Mouse (Mus musculus) midbrain, embryonic 14.5 days (tissue): Measurements from ENCODE around the gene Avpi1. TPM values are rescaled to one million over a fixed set of nuclear protein-coding genes. Genes with fewer than 3 reads are reported as not detected.

ENCODE experiments used
- ATAC-seq: fragments of 200-750 bp; cut with Nextera tagmentation; 2 replicates; pipeline ENCODE4 v1.8.0; 2017; ENCODE audit warnings: moderate number of reproducible peaks, moderate library complexity; ENCODE audit not compliant: low FRiP score, low TSS enrichment
- DNase-seq: peaks from one replicate; pipeline ENCODE4 v3.0.0-alpha.2; 2015
- H3K27ac ChIP-seq: fragments of 300-500 bp; sonication (generic); replicated peaks from 2 replicates; pipeline ENCODE4 v1.5.1; 2014; ENCODE audit warnings: mild to moderate bottlenecking, low read depth, low read length, moderate library complexity
- H3K27me3 ChIP-seq: fragments of 300-500 bp; sonication (generic); 2 replicates; pipeline ENCODE4 v1.6.1; 2014; ENCODE audit warnings: low read length, control low read depth, mixed read lengths; ENCODE audit not compliant: control insufficient read depth, insufficient read depth
- H3K36me3 ChIP-seq: fragments of 300-500 bp; sonication (generic); 2 replicates; pipeline ENCODE4 v1.6.1; 2014; ENCODE audit warnings: low read length, control low read depth; ENCODE audit not compliant: control insufficient read depth, insufficient read depth
- H3K4me1 ChIP-seq: fragments of 300-500 bp; sonication (generic); 2 replicates; pipeline ENCODE4 v1.6.1; 2014; ENCODE audit warnings: mild to moderate bottlenecking, antibody characterized with exemption, low read length, control low read depth; ENCODE audit not compliant: control insufficient read depth, insufficient read depth
- H3K4me2 ChIP-seq: fragments of 300-500 bp; sonication (generic); 2 replicates; pipeline ENCODE4 v1.6.1; 2014; ENCODE audit warnings: mild to moderate bottlenecking, low read length, moderate library complexity
- H3K4me3 ChIP-seq: fragments of 300-500 bp; sonication (generic); replicated peaks from 2 replicates; pipeline ENCODE4 v1.5.1; 2014; ENCODE audit warnings: low read depth, low read length
- H3K9ac ChIP-seq: fragments of 300-500 bp; sonication (generic); replicated peaks from 2 replicates; pipeline ENCODE4 v1.6.1; 2014; ENCODE audit warnings: mild to moderate bottlenecking, low read length, moderate library complexity
- H3K9me3 ChIP-seq: fragments of 300-500 bp; sonication (generic); 2 replicates; pipeline ENCODE4 v1.6.1; 2016; ENCODE audit warnings: low read length, control low read depth, mixed read lengths; ENCODE audit not compliant: control insufficient read depth
- WGBS: fragments of 180-500 bp; shearing (Covaris S2); extraction: QIAGEN DNeasy Blood & Tissue Kit; methylation state at CpG from one replicate; pipeline ENCODE4 v1.1.7; 2014; 5-methylcytosine and 5-hydroxymethylcytosine counted together
- polyA plus RNA-seq: library from polyadenylated mRNA; unstranded; fragments of >200 nt; fragmentation: Nextera tagmentation; extraction: Ambion mirVana; gene quantifications from 2 replicates; pipeline ENCODE4 v1.2.1, GENCODE M21; 2014

Avpi1 gene
- 5.8 and 6.0 TPM in 2 replicates for polyA plus RNA-seq

GRCm38 (mm10) chr19:42128787-42129508, at the start of gene Avpi1:
TSS of gene Avpi1 (minus strand) at chr19:42129059.
- ATAC-seq (peak; percentile 96), DNase-seq (peak; percentile 96)
- no peak within 1 kb of the TSS for H3K27ac ChIP-seq
- under 1% methylated on average over 54 of the region's 54 CpGs for WGBS
- peaks cover 6% of the 10 kb centered on the region; the same call in 1 of the 2 replicates for H3K27me3 ChIP-seq
- peaks cover 14% of the 10 kb centered on the region for H3K36me3 ChIP-seq
- peak within 1 kb of the TSS; percentile 70 for H3K9ac ChIP-seq
- peaks cover 15% of the 10 kb centered on the region for H3K4me1 ChIP-seq
- no peaks in the 10 kb centered on the region for H3K9me3 ChIP-seq
- peak within 1 kb of the TSS; percentile 59 for H3K4me3 ChIP-seq
- H3K4me2 ChIP-seq: peak within 1 kb of the TSS; percentile 100

GRCm38 (mm10) chr19:42177461-42177860, 48.6 kb upstream of the Avpi1 start:
- Histone ChIP-seq H3K4me1 (no peaks in the 10 kb centered on the region), H3K4me3 (no peak overlapping the region), H3K9ac (no peak overlapping the region), H3K27ac (no peak overlapping the region), H3K9me3 (no peaks in the 10 kb centered on the region), H3K27me3 (no peaks in the 10 kb centered on the region), H3K4me2 (no peak overlapping the region), H3K36me3 (peaks cover 35% of the 10 kb centered on the region)
- ATAC-seq: no peak
- 91% methylated on average over 2 of the region's 2 CpGs for WGBS
- no peak for DNase-seq

- H3K27me3 ChIP-seq: no peaks in the 10 kb centered on the region
- DNase-seq: no peak
Observed at GRCm38 (mm10) chr19:42176841-42177240, 48.0 kb upstream of the Avpi1 start.

GRCm38 (mm10) chr19:42170025-42170969, 41.4 kb upstream of the Avpi1 start:
- DNase-seq (peak; percentile 99), ATAC-seq (peak; percentile 90)
- H3K4me1 ChIP-seq: peaks cover 15% of the 10 kb centered on the region
- H3K27ac ChIP-seq: peak overlapping the region; percentile 57
- 0 out of 2 replicates have a peak, but pooled peaks cover 7% of the 10 kb centered on the region for H3K27me3 ChIP-seq
- H3K4me3 ChIP-seq: peak overlapping the region; percentile 86
- no peaks in the 10 kb centered on the region for H3K9me3 ChIP-seq
- peak overlapping the region; percentile 69 for H3K4me2 ChIP-seq
- H3K36me3 ChIP-seq: peaks cover 3% of the 10 kb centered on the region; the same call in 1 of the 2 replicates
- 2% methylated on average over 55 of the region's 56 CpGs for WGBS
- peak overlapping the region; percentile 81 for H3K9ac ChIP-seq

More at GRCm38 (mm10) chr19:42176841-42177240, 48.0 kb upstream of the Avpi1 start:
- Histone ChIP-seq H3K9me3 (no peaks in the 10 kb centered on the region), H3K4me2 (no peak overlapping the region), H3K4me3 (no peak overlapping the region), H3K4me1 (peaks cover 2% of the 10 kb centered on the region), H3K27ac (no peak overlapping the region), H3K36me3 (peaks cover 35% of the 10 kb centered on the region), H3K9ac (no peak overlapping the region)
- ATAC-seq: no peak
- 58% methylated on average over 7 of the region's 7 CpGs for WGBS

- Histone ChIP-seq H3K9me3 (no peaks in the 10 kb centered on the region), H3K27ac (no peak overlapping the region), H3K4me1 (peaks cover 15% of the 10 kb centered on the region), H3K36me3 (peaks cover 3% of the 10 kb centered on the region; the same call in 1 of the 2 replicates), H3K4me2 (no peak overlapping the region), H3K27me3 (0 out of 2 replicates have a peak, but pooled peaks cover 7% of the 10 kb centered on the region), H3K4me3 (peak overlapping the region; percentile 86; the same call in 1 of the 2 replicates), H3K9ac (no peak overlapping the region; the same call in 1 of the 2 replicates)
- WGBS: 77% methylated on average over 10 of the region's 10 CpGs
- DNase-seq: no peak
- no peak for ATAC-seq
Observed at GRCm38 (mm10) chr19:42169322-42169975, 40.6 kb upstream of the Avpi1 start.

- Histone ChIP-seq H3K9me3 (no peaks in the 10 kb centered on the region), H3K27ac (no peak overlapping the region), H3K36me3 (peaks cover under 1% of the 10 kb centered on the region; the same call in 1 of the 2 replicates), H3K9ac (no peak overlapping the region), H3K4me3 (no peak overlapping the region), H3K4me2 (no peak overlapping the region), H3K4me1 (peaks cover 15% of the 10 kb centered on the region), H3K27me3 (0 out of 2 replicates have a peak, but pooled peaks cover 7% of the 10 kb centered on the region)
- ATAC-seq: no peak
- no peak for DNase-seq
- WGBS: 69% methylated on average over 9 of the region's 9 CpGs
Observed at GRCm38 (mm10) chr19:42167489-42167888, 38.6 kb upstream of the Avpi1 start.

- ATAC-seq (no peak), DNase-seq (no peak)
- Histone ChIP-seq H3K9me3 (no peaks in the 10 kb centered on the region), H3K27me3 (0 out of 2 replicates have a peak, but pooled peaks cover 7% of the 10 kb centered on the region), H3K4me1 (peaks cover 12% of the 10 kb centered on the region), H3K9ac (no peak overlapping the region), H3K27ac (no peak overlapping the region), H3K4me2 (no peak overlapping the region), H3K36me3 (no peaks in the 10 kb centered on the region), H3K4me3 (no peak overlapping the region)
- 49% methylated on average over 3 of the region's 3 CpGs for WGBS
Observed at GRCm38 (mm10) chr19:42166766-42167165, 37.9 kb upstream of the Avpi1 start.

DNA sequence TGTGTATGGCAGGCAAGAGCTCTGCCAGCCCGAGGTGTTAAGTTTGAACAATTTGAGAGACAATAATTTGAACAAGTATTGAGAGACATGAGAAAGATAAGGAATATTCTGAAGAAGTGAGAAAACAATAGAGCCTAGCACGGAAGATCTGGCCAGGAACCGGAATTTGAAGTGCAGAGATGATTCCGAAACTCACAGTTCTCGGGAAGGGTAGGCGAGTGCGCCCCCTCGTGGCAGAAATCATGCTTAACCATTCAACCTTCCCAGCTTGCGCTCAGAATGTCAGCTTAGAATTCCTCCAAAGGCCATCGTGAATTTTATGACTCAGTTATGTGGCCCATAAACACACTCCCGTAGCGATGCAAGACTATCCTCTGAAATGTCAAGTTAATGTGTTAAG, 37.3 kb upstream of the Avpi1 start:
- Histone ChIP-seq H3K4me2 (peak overlapping the region; percentile 37), H3K4me3 (no peak overlapping the region), H3K36me3 (no peaks in the 10 kb centered on the region), H3K9ac (no peak overlapping the region), H3K27me3 (0 out of 2 replicates have a peak, but pooled peaks cover 7% of the 10 kb centered on the region), H3K4me1 (peaks cover 6% of the 10 kb centered on the region), H3K9me3 (no peaks in the 10 kb centered on the region), H3K27ac (no peak overlapping the region)
- no peak for ATAC-seq
- DNase-seq: peak; percentile 89
- WGBS: 2% methylated on average over 12 of the region's 12 CpGs
